Mouse (Mus musculus) MEL-GATA-1-ER (cell line): ENCODE measurements around the gene Ubap2l.

Source experiments
- DNase-seq: peaks from one replicate; pipeline ENCODE4 v3.0.0-alpha.2; 2012; ENCODE audit warnings: low read depth; ENCODE audit errors: extremely low read depth

The Ubap2l gene

DNA sequence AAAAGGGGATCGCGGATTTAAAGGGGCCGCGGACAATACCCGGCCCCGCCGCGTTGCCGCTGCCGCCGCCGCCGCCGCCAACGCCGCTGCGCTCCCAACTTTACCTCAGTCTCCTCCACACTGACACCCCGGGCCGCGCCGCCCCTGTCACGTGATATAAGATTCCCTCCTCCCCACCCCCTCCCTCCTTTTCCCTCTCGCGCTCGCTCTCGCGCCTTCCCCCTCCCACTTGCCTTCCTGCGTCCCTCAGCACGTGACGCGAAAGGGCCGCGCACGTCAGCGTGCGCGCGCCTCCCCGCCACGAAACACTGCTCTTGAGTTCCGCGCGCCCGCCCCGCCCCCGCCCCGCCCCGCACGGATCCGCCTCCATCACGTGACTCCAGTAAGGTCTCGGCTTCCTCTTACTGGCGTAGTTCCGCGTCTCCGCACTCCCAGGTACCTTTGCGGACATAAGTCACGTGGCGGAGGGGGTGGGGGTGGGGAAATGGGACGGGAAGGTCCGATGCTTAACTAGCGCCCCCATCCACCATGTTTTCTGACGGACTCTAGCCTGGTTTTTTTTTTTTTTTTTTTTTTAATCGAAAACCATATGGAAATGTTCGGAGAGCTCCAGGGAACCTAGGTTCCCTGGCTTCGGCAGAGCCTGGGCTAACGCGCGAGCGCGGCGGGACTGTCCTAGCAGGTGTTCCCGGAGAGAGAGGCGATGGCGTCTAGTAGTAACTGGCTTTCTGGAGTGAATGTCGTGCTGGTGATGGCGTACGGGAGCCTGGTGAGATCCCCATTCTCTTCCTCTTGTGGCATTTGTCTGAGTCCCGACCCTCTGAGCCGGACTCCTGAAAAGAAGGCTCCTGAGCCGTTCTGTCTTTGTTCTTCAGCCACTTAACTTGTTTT, at the start of gene Ubap2l:
Ubap2l (minus strand) TSS at position 278 of the 891 bp plus-strand sequence.
- DNase-seq: peak; percentile 98

- DNase-seq: no peak
Observed at GRCm38 (mm10) chr3:90101673-90102072, 49.2 kb upstream of the Ubap2l start.

DNA sequence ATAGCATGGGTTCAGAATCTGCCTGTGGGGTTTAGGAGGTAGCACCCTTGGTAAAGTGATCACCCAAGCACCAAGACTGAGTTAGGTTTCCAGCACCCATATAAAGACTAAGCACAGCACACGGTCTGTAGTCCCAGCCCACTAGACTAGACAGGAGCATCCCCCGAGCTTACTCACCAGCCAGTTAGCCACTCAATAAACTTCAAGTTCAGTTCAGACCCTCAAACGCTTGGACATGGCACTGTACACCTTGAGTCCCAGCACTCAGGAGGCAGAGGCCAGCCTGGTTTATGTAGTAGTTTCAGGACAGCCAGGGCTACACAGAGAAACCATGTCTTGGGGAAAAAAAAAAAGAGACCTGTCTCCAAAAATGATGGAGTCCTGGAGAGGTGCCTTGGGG, 48.6 kb upstream of the Ubap2l start:
- no peak for DNase-seq

DNA sequence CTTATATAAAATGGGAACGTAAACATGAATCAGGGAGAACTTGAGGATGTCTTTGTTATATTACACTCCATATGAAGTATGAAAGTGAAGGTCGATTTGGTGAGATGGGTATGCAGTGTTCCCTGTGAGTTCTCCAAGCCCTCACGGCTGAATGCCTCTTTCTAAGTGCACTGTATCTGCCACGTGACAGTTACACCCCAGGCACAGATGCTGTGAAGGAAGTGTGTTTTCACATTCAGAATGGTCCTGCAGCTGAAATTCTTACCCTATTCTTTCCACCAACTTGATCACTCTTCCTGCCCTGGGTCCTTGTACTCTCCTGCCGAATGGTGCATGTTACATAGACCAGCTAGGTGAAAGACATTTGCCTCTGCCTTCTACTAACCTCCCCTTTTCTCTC, 45.5 kb upstream of the Ubap2l start:
- no peak for DNase-seq

- no peak for DNase-seq
Observed at GRCm38 (mm10) chr3:90094453-90094852, 42.0 kb upstream of the Ubap2l start.

DNA sequence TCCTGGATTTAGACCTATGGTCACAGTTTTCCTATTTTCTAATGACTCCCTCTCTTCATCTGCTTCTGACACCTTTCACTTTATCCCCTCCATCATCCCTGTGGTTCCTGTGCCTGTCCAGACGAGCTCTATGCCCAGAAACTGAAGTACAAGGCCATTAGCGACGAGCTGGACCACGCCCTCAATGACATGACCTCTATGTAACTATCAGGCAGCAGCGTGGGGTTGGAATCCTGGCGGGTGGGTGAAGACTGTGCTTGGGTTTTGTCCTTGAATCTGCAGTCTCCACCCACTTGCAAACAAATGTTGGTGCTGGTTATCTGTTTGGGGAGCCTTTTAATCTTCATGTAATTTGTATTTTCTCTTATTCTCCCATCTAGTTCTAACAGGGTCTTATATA, 38.5 kb upstream of the Ubap2l start:
- DNase-seq: no peak

DNA sequence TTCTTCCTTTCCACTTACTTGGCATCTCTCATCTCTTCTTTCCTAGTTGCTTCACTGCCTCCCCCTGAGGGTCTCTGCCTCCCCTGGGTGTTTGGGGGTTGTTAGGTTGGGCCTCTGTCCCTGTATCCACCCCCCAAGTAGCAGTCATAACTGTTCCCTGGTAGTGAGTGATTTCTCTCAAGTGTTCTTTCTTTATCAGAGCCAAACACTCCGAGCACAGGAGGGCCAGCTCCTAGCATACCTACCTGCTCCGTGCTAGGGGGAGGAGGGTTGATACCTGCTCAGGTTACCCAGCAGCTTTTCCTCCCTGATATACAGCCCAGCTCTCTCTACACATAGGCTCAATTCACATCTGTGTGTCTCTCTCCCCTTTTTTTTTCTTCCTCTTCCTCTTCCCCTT, 36.2 kb upstream of the Ubap2l start:
- no peak for DNase-seq

DNA sequence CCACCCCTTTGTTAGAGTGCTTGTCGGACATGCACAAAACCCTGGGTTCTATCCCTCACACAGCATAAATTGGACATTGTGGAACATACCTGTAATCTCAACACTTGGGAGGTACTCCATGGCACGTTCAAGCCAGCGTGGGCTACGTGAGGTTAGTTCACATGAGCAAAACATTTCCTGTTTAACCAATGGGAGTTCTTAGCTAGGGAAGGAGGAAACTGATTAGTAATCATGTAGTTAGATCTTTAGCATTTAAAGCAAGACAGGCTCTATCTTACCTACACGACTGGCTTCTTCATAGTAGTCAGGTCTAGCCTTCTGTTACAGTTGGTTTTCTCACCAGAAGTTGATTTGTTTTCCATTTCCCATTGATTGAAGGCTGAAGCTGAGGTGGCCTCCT, 33.6 kb upstream of the Ubap2l start:
- no peak for DNase-seq

GRCm38 (mm10) chr3:90085281-90085680, 32.9 kb upstream of the Ubap2l start:
- DNase-seq: no peak

GRCm38 (mm10) chr3:90084790-90085189, 32.4 kb upstream of the Ubap2l start:
- DNase-seq: no peak

DNA sequence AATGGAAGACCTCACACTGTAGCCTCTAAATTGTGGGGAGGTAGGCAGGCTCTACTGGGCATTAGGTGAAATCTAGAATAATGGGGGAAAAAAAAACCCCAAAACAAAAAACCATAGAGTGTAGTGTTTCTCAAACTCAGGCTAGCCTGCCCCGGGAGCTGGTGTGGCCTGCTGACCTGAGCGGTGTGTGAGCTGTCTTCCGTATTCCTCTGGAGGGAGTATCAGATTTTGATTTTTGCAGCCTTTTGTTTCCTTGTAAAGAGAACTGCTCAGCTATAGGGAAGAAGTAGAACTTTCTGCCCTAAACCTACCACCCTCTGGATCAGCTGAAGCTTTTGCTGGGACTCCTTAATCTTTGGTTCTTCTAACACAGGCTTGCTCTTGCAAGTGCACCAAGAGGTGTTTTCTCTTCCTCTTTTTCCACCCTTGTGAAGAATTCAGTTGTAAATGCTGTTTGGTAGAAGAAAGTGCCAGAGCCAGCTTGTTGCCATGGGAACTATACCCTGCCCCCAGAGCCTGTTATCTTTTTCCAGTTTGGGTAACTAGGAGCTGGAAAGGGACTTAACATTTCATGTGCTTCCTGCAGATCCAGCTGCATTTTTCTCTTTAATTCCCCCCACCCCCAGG, 31.4 kb upstream of the Ubap2l start:
- peak; percentile 97 for DNase-seq

GRCm38 (mm10) chr3:90083034-90083433, 30.6 kb upstream of the Ubap2l start:
- DNase-seq: peak; percentile 59

GRCm38 (mm10) chr3:90081365-90082240, 29.2 kb upstream of the Ubap2l start:
- DNase-seq: peak; percentile 99

DNA sequence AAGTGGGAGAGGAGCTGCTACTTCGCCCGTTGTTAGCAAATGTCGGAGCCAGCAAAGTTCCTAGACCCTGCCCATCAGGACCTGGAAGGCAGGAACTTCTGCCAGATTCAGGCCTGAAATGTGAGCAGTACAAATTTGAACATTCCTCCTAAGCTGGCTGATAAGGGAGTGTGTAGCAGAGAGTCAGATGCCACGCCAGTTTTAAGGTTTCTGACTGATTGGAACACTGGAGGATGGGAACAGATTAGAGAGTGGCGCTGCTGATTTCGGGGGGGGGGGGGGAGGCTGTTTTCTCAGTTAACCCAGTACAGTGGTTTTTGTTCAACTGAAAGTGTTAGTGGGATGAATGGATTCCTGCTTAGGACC, 28.1 kb upstream of the Ubap2l start:
- no peak for DNase-seq

DNA sequence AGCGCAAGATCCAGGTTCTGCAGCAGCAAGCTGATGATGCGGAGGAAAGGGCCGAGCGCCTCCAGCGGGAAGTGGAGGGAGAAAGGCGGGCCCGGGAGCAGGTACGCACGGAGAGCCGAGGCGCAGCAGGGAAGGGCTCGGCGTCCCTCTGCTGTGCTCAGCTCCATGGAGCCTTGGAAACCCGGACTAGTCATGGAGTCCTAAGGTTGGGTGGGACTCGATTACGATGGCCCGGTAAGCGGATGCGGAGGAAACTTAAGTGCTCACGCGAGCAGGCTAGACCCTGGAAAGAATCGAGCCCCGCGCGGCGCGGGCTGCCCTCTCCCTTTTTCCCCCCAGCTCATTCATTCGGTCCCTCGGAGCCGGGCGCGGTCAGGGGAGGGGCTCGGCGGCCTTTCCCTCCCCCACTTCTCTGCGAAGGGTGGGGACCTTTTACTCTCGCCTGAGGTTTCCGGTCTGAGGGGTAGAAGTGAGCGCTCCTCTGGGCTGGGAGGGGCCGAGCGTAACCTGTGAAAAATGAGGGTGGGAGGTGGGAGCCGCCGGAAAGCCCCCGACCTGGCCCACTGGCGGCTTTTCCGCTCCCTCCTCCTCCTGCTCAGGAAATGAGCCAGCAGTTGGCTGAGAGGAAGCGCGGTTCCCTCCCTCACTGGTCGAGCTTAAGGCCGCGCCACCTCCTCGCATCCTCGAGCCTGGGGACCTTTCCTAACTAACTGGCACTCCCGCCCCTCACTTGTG, 27.5 kb upstream of the Ubap2l start:
- peak; percentile 82 for DNase-seq

DNA sequence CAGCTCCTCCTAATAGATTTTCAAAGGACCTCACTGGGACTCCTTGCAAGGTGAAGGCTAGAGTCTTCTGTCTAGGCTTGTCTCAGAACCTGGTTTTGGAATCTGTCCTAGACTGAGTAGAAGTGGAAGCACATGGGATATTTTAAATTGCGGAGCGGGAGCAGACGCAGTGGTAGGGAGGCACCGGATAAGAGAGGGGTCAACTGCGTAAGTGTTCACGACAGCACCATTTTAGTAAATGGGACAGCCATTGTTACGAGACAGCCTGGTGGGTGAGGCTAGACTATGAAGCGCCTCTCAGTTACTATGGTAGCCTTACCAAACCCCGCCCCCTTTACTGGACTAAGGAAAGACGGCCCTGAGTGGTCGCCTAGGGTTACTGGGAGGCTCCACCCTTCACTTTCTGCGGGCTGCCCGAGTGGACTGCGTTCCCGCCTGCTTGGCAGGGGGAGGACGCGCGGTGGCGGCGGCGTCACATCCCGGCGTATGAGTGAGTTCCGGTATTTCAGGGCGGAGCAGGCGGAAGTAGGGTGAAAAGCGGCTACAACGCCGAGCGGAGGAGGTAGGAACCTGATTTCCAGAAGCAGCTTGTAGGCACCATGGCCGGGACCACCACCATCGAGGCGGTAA, 26.8 kb upstream of the Ubap2l start:
- peak; percentile 98 for DNase-seq

- DNase-seq: no peak
Observed at GRCm38 (mm10) chr3:90078224-90078623, 25.8 kb upstream of the Ubap2l start.

- peak; percentile 84 for DNase-seq
Observed at GRCm38 (mm10) chr3:90076921-90077716, 24.7 kb upstream of the Ubap2l start.

GRCm38 (mm10) chr3:90072294-90072693, 19.9 kb upstream of the Ubap2l start, which contains the start of gene Tpm3:
Gene Tpm3, plus strand, starts transcription at chr3:90072649.
- no peak for DNase-seq

DNA sequence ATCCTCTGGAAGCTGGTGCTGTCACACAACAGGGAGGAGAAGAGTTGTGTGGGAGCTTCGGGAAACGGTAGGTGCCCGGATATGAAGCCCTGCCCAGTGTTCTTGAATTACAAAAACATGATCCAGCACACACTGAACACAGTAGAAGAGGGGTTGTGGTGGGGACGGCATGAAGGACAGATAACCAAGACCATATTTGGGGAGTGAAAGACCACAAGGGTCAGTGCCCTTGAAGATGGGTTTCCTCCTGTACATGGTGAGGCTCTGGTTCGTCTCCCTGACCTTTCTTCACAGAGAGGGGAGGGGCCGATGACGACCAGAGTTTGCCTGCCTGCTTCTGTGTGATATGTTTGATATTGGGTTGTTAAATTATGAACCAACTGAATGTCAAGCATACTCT, 17.3 kb upstream of the Ubap2l start:
- DNase-seq: no peak
